Mouse (Mus musculus) neural tube, embryonic 13.5 days (tissue): ENCODE results near the gene Xpr1. TPM values are rescaled to one million over a fixed set of nuclear protein-coding genes. Genes with fewer than 3 reads are reported as not detected.

Experiments
- ATAC-seq: fragments of 200-750 bp; cut with Nextera tagmentation; 2 replicates; pipeline ENCODE4 v1.8.0; 2017; ENCODE audit warnings: low read depth, mild to moderate bottlenecking, moderate TSS enrichment, moderate library complexity
- H3K27ac ChIP-seq: fragments of 300-500 bp; sonication (generic); replicated peaks from 2 replicates; pipeline ENCODE4 v1.5.1; 2015; ENCODE audit warnings: moderate library complexity, mild to moderate bottlenecking, inconsistent platforms
- H3K27me3 ChIP-seq: fragments of 300-500 bp; sonication (generic); 2 replicates; pipeline ENCODE4 v1.6.1; 2015; ENCODE audit warnings: mild to moderate bottlenecking, inconsistent platforms
- H3K36me3 ChIP-seq: fragments of 300-500 bp; sonication (generic); 2 replicates; pipeline ENCODE4 v1.6.1; 2015; ENCODE audit warnings: mild to moderate bottlenecking, inconsistent platforms
- H3K4me1 ChIP-seq: fragments of 300-500 bp; sonication (generic); replicated peaks from 2 replicates; pipeline ENCODE4 v1.6.1; 2015; ENCODE audit warnings: inconsistent platforms
- H3K4me2 ChIP-seq: fragments of 300-500 bp; sonication (generic); 2 replicates; pipeline ENCODE4 v1.6.1; 2015; ENCODE audit warnings: inconsistent platforms, mild to moderate bottlenecking, moderate library complexity
- H3K4me3 ChIP-seq: fragments of 300-500 bp; sonication (generic); 2 replicates; pipeline ENCODE4 v1.5.1; 2015; ENCODE audit warnings: mild to moderate bottlenecking, inconsistent platforms
- H3K9ac ChIP-seq: fragments of 300-500 bp; sonication (generic); 2 replicates; pipeline ENCODE4 v1.6.1; 2015; ENCODE audit warnings: moderate library complexity, mild to moderate bottlenecking, inconsistent platforms
- H3K9me3 ChIP-seq: fragments of 300-500 bp; sonication (generic); 2 replicates; pipeline ENCODE4 v1.6.1; 2016; ENCODE audit warnings: inconsistent platforms
- WGBS: fragments of 180-500 bp; shearing (Covaris S2); methylation state at CpG from one replicate; pipeline ENCODE4 v1.1.7; 2015; 5-methylcytosine and 5-hydroxymethylcytosine counted together
- polyA plus RNA-seq: library from polyadenylated mRNA; unstranded; fragments of >200 nt; fragmentation: Nextera tagmentation; extraction: Ambion mirVana; gene quantifications from 2 replicates; pipeline ENCODE4 v1.2.1, GENCODE M21; 2015

Xpr1 gene
- polyA plus RNA-seq, 1 experiment from 2014 or later, result 45.3 TPM

DNA sequence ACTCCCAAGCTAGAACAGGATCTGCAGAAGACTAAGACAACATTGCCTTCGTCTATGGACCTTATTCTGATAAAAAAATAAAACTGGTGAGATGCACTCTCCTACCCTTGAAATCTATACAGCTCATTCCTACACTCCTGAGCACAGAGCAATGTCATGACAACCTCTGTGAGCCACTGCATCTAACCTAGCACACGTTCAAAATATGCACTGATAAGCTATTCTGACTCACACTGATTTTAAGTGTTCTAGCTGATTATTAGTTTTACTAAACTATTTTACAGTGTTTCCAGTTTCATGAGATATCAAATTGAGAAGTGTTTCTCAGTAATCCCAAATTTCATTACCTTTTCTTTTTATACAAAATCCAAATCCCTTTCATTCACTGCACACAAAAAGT, 23.2 kb downstream of the Xpr1 start:
- WGBS, result 74% methylated on average over 2 of the region's 2 CpGs

DNA sequence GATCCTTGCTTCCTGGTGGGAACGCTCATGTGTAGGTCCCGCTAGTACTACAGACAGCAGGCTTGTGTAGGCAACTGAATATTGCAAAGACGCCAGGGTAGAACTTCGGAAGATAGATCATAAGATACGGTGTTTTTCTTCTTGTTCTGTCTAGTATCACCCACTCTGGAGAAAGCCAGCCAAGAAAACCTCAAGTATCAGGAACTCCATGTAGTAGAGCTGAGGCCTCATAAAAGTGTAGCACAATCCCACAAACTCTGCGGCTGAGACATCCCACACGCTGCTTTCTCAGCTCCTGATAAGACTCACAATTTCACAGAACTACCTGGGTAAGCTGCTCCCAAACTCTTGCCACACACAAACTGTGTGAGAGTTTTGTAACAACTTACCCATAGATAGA, 24.4 kb downstream of the Xpr1 start:
- Histone ChIP-seq H3K27me3 (no peaks in the 10 kb centered on the region), H3K9ac (no peak overlapping the region), H3K27ac (no peak overlapping the region), H3K4me3 (no peak overlapping the region), H3K4me2 (no peak overlapping the region), H3K9me3 (no peaks in the 10 kb centered on the region), H3K4me1 (peaks cover 28% of the 10 kb centered on the region), H3K36me3 (no peaks in the 10 kb centered on the region)
- 98% methylated on average over 7 of the region's 7 CpGs for WGBS
- no peak for ATAC-seq

More for the DNA sequence above, 23.2 kb downstream of the Xpr1 start:
- Histone ChIP-seq H3K4me3 (no peak overlapping the region), H3K27me3 (no peaks in the 10 kb centered on the region), H3K9me3 (no peaks in the 10 kb centered on the region), H3K4me1 (peaks cover 18% of the 10 kb centered on the region), H3K27ac (no peak overlapping the region), H3K9ac (no peak overlapping the region), H3K4me2 (no peak overlapping the region), H3K36me3 (no peaks in the 10 kb centered on the region)
- ATAC-seq, result no peak

DNA sequence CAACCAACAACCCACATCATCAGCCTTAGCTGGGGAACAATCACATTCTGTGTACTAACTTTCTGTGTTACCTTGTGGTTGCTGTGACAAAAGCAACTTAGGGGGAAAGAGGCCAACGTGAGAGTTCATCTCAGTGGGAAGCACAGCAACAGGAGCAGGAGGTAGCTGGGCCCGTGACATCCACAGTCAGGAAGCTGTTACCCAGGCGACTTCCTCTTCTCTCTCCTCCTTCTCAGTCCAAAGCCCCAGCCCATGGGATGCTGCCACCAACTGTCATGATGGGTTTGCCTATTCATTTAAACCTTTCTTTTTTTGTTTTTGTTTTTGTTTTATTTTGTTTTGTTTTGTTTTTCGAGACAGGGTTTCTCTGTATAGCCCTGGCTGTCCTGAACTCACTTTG, 25.7 kb downstream of the Xpr1 start:
- Histone ChIP-seq H3K9ac (no peak overlapping the region), H3K4me3 (no peak overlapping the region), H3K27ac (no peak overlapping the region), H3K9me3 (no peaks in the 10 kb centered on the region), H3K4me2 (no peak overlapping the region), H3K27me3 (no peaks in the 10 kb centered on the region), H3K4me1 (peaks cover 28% of the 10 kb centered on the region), H3K36me3 (no peaks in the 10 kb centered on the region)
- no peak for ATAC-seq
- 62% methylated on average over 4 of the region's 4 CpGs for WGBS

DNA sequence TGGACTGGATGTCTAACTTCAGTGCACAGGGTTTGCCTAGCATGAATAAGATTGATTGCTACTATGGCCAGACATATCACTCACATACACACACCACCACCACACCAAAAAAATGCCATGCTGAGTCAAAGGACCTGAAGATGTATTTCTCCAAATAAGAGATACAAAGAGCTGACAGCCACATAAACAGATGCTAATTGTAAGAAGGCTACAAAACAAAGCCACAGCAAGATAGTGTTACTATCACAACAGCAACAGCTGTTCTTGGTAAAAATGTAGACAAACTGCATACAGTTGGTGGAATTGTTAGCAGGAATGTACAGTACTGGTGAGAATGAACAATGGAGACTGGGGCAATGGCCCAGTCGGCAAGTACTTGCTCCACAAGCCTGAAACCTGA, 28.8 kb downstream of the Xpr1 start:
- Histone ChIP-seq H3K36me3 (0 out of 2 replicates have a peak, but pooled peaks cover 5% of the 10 kb centered on the region), H3K9me3 (no peaks in the 10 kb centered on the region), H3K4me3 (no peak overlapping the region), H3K4me2 (no peak overlapping the region), H3K4me1 (peaks cover 24% of the 10 kb centered on the region), H3K9ac (no peak overlapping the region), H3K27ac (peak overlapping the region; percentile 42; the same call in 1 of the 2 replicates), H3K27me3 (no peaks in the 10 kb centered on the region)
- WGBS, result 15% methylated on average over 1 of the region's 1 CpGs
- no peak for ATAC-seq

DNA sequence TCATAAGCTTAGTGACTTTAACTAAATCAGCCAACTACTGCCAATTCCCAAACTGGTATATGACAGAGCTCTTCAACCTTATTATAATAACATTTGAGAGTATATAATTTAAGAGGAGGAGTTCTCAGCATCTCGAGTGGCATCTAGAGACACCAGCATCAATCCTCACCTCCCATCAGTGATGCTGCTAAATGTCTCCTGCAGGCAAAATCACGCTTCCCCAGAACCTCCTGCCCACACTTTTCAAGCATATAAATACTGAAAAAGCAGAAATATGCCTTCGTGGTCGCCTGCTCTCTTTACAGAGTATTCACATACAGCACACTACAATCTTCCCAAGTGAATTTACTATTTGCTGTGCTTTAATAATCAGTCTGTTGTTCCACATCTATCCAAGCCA, 30.7 kb downstream of the Xpr1 start:
- no peak overlapping the region for H3K9ac ChIP-seq
- H3K4me3 ChIP-seq, result no peak overlapping the region
- no peaks in the 10 kb centered on the region for H3K27me3 ChIP-seq
- no peak for ATAC-seq
- H3K4me1 ChIP-seq, result peaks cover 23% of the 10 kb centered on the region
- no peak overlapping the region for H3K27ac ChIP-seq
- H3K36me3 ChIP-seq, result 0 out of 2 replicates have a peak, but pooled peaks cover 5% of the 10 kb centered on the region
- no peaks in the 10 kb centered on the region for H3K9me3 ChIP-seq
- WGBS, result 77% methylated on average over 4 of the region's 4 CpGs
- no peak overlapping the region for H3K4me2 ChIP-seq

DNA sequence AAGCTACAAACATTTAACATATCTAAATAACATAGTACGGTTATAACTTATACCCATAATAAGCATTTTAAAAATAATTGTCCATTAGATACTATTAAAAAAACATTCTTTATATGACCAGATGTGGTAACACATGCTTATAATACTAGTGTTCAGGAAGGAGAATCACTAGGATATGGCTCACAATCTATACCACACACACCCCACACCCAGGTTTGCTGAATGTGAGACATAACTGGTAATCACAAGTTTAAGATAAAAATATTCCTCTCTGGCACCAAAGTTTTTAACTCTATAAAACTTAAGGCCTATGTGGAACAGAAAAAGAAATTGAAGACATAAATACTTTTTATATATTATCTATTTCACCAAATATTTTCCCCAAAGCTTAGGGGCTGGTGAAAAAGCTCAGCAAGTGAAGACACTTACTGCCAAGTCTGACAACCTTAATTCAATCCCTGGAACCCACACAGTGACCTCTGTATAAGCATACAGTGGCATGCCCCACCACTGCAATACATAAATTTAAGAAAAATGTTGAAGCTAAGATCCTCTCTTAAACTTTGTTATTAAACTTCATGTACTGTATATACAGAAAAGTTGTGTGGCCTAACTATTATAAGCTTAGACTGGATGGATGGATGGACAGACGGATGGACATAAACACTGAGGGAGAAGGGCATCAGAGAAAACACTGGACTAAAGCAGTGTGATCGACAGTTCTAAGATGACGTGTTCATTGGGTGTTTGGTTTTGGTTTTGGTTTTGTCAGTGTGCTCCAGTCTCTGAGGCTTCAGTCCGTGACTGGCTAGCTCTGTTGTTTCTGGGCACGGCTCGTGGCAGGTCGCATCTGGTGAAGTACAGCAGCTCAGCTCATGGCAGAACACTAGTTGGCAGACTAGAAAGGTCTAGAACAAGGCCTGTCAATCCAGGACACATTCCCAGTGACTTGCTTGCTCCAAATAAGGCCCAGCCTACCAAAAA, 33.6 kb downstream of the Xpr1 start:
- no peak overlapping the region for H3K9ac ChIP-seq
- no peak overlapping the region for H3K27ac ChIP-seq
- 0 out of 2 replicates have a peak, but pooled peaks cover 5% of the 10 kb centered on the region for H3K36me3 ChIP-seq
- H3K9me3 ChIP-seq, result no peaks in the 10 kb centered on the region
- no peak overlapping the region for H3K4me2 ChIP-seq
- no peak for ATAC-seq
- H3K4me1 ChIP-seq, result peaks cover 6% of the 10 kb centered on the region
- no peak overlapping the region for H3K4me3 ChIP-seq
- no peaks in the 10 kb centered on the region for H3K27me3 ChIP-seq
- WGBS, result 94% methylated on average over 8 of the region's 8 CpGs

DNA sequence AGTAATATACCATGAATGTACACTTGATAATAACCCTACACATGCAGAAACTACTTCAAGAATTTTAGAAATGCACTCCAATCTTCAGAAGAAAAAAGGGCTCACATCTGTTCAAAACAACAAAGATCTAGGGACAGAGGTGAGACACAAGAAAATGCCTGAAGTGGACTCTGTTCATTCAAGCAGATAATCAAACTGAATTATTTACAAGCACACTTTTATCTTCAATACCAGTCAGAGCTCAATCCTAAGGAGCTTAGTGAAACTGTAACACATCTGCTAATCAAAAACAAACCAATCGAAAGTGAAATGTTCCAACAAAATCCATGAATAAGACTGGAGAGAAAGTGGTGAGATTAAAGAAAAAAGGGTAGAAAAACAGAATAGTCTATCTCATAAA, 35.3 kb downstream of the Xpr1 start:
- no peak overlapping the region for H3K9ac ChIP-seq
- no peak overlapping the region for H3K4me2 ChIP-seq
- no peaks in the 10 kb centered on the region for H3K4me1 ChIP-seq
- no peak for ATAC-seq
- 0 out of 2 replicates have a peak, but pooled peaks cover 5% of the 10 kb centered on the region for H3K36me3 ChIP-seq
- no peak overlapping the region for H3K27ac ChIP-seq
- no peaks in the 10 kb centered on the region for H3K9me3 ChIP-seq
- H3K27me3 ChIP-seq, result no peaks in the 10 kb centered on the region
- 83% methylated on average over 1 of the region's 1 CpGs for WGBS
- no peak overlapping the region for H3K4me3 ChIP-seq

DNA sequence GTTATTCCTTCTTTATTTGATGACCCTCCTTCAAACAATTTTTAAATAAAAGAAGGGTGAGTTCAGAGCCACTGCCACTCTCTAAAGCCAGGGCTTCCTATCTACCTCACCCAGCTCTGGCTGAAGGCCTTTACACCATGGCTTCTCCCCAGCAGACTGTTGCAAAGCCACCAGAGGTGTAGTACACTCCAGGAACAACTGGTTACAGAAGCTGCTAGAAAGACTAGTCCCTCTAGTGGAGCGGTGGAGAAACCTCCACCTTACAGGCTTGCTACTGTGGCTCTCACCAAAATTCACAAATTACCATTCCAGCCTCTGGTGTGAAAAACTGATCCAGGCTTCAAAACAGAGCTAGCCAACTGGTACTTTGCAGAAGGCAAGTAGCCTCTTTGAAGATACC, 37.9 kb downstream of the Xpr1 start:
- ATAC-seq, result no peak

DNA sequence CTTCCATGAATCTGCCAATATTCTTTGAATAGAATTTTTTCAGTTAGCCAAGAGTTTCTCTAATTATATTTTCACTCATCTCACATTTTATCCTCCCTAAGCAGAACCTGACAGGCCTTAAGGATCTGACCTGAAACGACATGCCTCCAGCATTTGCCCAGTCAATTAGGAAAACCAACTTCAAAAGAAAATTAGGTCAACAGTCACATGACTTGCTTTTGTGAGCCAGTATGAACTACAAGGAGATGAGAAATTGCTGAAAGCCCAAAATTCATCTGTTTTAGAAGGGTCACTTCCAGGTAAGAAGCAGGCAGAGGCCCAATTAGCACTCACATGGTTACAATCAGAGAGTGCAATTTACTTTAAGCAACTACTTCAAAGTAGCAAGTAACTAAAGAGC, 44.4 kb downstream of the Xpr1 start:
- 61% methylated on average over 1 of the region's 1 CpGs for WGBS
- no peak overlapping the region for H3K4me2 ChIP-seq

More for the DNA sequence above, 37.9 kb downstream of the Xpr1 start:
- WGBS, result 97% methylated on average over 1 of the region's 1 CpGs
- no peaks in the 10 kb centered on the region for H3K9me3 ChIP-seq
- no peak overlapping the region for H3K9ac ChIP-seq
- no peaks in the 10 kb centered on the region for H3K27me3 ChIP-seq
- no peak overlapping the region for H3K4me3 ChIP-seq
- no peak overlapping the region for H3K4me2 ChIP-seq
- H3K4me1 ChIP-seq, result no peaks in the 10 kb centered on the region
- H3K36me3 ChIP-seq, result 0 out of 2 replicates have a peak, but pooled peaks cover 5% of the 10 kb centered on the region
- no peak overlapping the region for H3K27ac ChIP-seq

DNA sequence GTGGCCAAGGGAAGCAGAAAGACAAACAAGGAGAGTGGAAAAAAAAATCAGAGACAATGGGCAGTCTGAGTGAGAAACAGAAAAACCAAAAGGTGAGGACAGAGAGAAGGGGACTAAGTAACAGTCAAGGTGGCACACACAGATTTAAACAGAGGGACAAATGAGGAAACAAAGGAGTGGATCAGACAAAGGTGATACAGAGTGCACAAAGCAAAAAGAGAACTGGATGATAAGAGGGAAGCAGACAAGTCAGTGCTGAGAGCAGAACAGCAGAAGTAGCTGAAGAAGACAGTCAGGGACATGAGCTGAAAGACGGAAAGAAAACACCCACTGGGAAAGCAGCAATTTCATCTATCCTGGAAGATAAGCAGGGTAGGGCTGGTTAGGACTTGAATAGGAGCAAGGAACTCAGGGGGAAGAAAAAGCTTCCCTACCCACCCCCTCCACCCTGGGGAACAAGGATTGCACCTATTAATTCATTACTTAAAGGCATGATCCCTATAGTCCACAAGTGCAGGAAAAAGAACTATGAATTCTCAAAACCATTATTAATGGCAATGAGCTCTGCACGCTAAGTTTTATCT, 47.0 kb downstream of the Xpr1 start:
- WGBS, result 38% methylated on average over 2 of the region's 2 CpGs
- Histone ChIP-seq H3K36me3 (no peaks in the 10 kb centered on the region), H3K4me1 (peaks cover 20% of the 10 kb centered on the region), H3K4me3 (no peak overlapping the region), H3K27me3 (no peaks in the 10 kb centered on the region), H3K9ac (no peak overlapping the region), H3K27ac (no peak overlapping the region), H3K9me3 (no peaks in the 10 kb centered on the region), H3K4me2 (no peak overlapping the region)
- ATAC-seq, result peak; percentile 53; the same call in 1 of the 2 replicates

More for the DNA sequence above, 44.4 kb downstream of the Xpr1 start:
- Histone ChIP-seq H3K27me3 (no peaks in the 10 kb centered on the region), H3K4me3 (no peak overlapping the region), H3K4me1 (peaks cover 10% of the 10 kb centered on the region), H3K27ac (no peak overlapping the region), H3K9ac (no peak overlapping the region), H3K36me3 (no peaks in the 10 kb centered on the region), H3K9me3 (no peaks in the 10 kb centered on the region)
- no peak for ATAC-seq

DNA sequence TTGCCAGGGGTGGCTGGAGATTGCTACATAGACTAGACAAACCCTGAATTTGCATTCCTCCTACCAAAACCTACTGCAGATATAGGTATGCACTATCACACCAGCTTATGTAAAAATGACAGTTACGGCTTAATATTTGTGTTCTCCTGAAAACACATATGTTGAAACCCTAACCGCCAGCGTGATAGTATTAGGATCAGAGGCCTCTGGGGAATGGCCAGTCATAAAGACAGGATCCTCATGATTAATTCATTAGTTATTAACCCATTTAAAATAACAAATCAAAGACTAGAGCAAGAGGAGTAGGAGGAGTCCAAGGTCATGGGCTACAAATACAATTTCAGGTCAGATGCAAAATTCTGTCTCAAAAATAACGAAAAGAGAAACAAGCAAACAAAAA, 50.8 kb downstream of the Xpr1 start:
- H3K36me3 ChIP-seq, result no peaks in the 10 kb centered on the region
- peaks cover 20% of the 10 kb centered on the region for H3K4me1 ChIP-seq
- ATAC-seq, result no peak
- WGBS, result 43% methylated on average over 4 of the region's 4 CpGs
- H3K9me3 ChIP-seq, result no peaks in the 10 kb centered on the region
- no peak overlapping the region for H3K4me2 ChIP-seq
- H3K27me3 ChIP-seq, result no peaks in the 10 kb centered on the region
- H3K27ac ChIP-seq, result peak overlapping the region; percentile 34
- H3K9ac ChIP-seq, result no peak overlapping the region
- H3K4me3 ChIP-seq, result no peak overlapping the region

DNA sequence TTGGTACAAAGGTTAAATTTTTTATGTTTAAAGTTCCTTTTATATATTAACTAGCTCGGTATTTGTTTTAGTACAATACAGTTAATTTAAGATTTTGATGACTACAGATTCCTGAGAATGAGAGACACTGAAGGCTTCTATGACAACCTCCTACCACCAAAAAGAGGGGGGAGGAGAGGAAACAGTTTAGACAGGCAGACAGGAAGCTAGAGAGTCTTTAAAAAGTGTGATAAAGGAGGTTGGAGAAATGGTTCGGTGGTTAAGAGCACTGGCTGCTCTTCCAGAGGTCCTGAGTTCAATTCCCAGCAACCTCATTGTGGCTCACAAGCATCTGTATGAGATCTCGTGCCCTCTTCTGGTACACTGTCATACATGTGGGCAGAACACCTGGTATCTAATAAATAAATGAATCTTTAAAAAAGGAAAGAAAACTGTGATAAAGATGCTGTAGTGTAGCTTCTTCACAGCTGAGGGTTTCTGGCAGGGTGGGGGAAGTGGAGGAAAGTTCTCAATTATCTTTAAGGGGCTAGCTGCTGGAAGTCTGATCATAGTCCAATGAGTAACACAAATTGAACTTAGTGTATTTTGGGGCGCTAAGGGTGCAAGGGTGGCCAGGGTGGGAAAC, 55.6 kb downstream of the Xpr1 start:
- peaks cover 8% of the 10 kb centered on the region for H3K4me1 ChIP-seq
- no peak overlapping the region for H3K27ac ChIP-seq
- no peak overlapping the region for H3K4me2 ChIP-seq
- no peak overlapping the region for H3K9ac ChIP-seq
- H3K4me3 ChIP-seq, result no peak overlapping the region
- WGBS, result 86% methylated on average over 4 of the region's 4 CpGs
- no peaks in the 10 kb centered on the region for H3K27me3 ChIP-seq
- H3K36me3 ChIP-seq, result no peaks in the 10 kb centered on the region
- ATAC-seq, result no peak
- H3K9me3 ChIP-seq, result no peaks in the 10 kb centered on the region
